Mouse (Mus musculus) frontal cortex, postnatal 36 days (tissue): ENCODE measurements at regions not wholly inside any gene's neighbourhood (a gene's known extent, or its start where the extent isn't known, plus 50 kb on each side); places are given as distances from the start of the nearest gene placed in this dataset.
A peak's percentile ranks its signal among the peaks of the same experiment; 100 is the strongest.

Experiments
- DNase-seq, 2 experiments: peaks; one replicate each; pipeline ENCODE4 v3.0.0; 2022; ENCODE audit warnings: low spot score in 2 of 2

DNA sequence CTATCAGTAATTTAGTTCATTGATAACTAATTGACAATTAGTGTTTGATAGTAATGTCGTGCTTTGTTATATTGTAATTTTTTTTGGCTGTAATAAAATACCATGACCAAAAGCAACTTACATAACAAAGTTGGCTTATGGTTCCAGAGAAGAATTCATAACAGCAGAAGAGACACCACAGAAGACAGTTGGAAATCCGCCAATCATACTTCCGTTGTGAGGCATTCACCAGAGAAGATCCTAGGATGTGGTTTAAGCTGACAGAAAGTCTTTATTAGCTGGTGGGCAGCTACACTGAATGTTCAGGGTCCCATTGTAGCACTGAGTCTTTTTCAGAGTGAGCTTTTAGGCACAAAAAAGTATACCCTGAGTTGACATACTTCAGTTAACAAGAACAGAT, 109.9 kb downstream of the Sec23a start:
- DNase-seq, result no peak

DNA sequence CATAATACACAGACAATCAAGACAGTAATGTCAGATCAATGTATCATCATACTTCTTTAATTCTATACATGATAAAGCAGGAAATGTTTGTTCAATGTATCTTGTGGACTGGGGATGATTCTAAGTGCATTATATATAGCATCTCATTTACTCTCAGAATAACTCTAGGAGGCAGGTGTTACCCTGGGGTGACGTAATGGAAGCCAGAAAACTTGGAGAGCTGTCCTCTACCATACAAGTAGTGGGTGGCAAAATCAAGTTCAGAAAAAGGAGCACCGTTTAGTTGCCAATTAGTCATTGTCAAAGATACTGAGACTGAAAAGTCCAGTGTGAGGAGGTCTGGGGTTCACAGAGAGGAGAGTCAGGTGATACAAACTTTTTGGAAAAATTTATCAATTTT, 136.0 kb downstream of the Sec23a start:
- peak in 1 of 2 experiments; percentile 13 for DNase-seq

DNA sequence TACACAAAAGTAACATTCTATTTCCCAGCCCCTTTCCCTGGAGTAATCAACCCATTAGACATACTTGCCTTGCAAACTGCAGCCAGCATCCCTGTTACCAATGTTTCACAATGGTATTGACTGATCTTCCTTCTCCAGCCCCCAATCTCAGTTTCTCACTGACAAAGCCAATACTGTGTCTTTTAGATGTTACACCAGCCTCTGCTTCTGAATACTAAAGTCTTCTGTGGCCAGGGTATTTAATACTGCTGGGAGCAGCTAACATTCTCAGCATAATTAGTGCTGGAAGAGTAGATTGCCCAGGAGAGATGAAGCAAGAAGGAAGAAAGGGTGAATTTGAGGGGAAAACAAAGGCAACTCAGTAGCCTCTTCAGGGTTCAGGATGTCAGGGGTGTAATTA, 139.4 kb downstream of the Sec23a start:
- DNase-seq, result no peak

DNA sequence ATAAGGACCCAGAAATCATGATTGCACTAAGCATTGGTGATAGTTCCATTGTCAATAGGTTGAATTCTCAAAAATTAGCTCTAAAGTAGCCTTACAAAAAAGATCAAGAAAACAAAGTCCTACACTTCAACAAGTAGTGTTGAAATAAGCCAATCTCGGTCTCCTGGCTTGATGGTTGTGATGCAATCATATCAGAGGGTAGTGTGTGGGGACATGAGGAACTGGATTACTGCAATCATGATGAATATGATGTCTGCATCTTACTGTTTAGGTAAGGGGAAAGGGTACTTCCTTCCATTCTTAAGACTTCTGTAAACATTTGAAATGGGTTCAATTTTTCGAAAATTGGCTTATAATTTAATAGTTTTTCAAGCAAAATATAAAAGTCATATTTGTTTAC, 155.3 kb downstream of the Sec23a start:
- DNase-seq, result no peak

DNA sequence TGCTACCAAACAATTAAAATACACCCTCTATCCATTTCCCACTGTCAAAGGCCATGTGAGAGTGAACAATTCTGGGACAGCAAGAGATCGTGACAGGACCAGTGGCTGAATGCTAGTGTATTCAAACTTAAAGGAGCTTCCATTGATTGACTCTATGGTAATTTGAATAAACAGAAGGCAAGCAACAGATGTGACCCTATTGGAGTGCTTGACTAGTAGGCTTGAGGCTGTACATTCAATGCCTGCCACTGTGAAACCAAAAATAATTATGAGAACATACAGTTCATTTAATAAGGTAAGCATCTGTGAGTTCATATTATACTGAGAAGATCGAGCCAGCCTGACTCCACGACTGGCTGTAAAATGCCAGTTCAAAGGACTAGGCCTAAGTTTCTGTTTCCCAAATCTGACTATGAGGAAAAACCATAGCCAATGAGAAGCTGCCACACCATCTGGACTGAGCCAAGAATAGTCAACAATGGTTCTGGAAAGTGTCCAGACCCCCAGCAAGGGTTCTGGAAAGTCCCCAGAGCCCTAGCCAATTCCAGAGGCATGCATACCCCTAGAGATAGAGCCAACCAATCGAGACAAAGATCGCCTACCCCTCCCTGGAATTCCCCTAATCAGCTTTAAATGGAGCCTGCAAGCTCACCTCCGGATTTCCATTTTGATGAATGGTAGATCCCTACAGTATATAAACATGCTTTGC, 160.0 kb downstream of the Sec23a start:
- no peak for DNase-seq

DNA sequence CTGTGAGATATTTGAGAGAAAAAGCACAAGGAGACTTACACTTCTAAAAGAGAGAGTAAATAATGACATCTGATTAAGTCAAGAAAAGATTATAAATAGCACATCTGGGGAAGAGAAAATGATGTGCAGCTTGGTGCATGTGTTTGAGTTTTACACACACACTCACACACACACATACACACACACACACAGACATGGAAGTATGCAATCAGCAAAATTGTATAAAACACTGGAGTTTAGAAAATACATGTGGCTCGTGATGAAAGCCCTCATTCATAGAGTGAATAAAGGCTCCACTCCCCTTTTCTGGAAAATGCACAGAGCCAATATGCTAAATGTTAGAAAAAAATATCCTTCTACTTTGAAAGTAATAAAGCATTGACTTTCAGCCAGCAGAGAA, 182.2 kb downstream of the Sec23a start:
- DNase-seq, result no peak

DNA sequence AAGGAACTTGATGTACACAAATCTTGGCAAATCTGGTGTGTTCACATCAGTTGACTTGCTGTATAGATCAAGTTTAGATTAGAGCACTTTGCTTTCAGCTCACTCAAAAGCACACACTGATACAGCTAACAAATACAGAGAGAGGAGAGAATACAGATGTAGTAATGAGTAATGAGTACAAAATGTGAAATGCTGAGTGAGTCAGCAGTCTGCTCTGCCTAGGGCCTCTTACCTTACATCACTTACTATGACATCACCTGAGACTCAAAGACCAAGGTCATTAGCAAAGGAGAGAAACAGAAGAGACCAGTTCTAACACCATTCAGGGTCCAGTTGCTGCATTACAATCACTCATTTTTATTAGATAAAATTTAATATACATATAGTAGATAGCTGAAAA, 184.0 kb downstream of the Sec23a start:
- no peak for DNase-seq

DNA sequence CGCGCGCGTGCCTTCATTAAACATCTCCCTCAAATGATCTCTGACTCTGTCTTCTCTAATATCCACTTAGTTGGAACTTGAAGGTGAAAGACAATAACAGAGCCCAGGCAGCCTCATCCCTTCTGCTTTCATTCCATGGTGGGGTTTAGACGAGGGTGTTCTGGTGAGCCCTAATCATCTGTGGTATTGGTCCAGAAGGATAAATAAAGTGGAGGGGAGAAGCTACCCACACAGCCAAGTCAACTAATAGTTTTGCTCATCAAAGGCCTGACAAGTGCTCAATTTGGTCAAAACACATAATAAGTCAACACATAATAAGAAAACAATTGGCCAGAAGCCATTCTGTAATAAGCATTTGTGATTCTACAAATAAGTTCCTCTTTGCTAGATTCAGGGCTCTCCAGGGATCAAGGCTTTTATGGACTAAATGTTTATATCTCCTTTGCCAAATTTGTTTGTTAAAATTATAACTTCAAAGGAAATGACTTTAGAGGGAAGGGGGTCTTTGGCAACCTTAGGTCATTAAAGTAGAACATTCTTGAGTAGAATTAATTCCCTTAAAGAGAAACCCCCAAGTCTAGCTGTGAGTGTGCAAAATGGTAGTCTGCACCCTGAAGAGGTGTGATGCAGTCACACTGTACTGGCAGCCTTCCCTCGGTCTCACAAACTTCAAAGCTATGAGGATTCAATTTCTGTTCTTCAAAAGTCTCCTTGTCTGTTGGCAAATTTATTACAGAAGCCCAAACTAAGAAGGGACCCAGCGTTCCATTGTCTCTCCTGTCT, 186.5 kb downstream of the Sec23a start:
- DNase-seq, result no peak

DNA sequence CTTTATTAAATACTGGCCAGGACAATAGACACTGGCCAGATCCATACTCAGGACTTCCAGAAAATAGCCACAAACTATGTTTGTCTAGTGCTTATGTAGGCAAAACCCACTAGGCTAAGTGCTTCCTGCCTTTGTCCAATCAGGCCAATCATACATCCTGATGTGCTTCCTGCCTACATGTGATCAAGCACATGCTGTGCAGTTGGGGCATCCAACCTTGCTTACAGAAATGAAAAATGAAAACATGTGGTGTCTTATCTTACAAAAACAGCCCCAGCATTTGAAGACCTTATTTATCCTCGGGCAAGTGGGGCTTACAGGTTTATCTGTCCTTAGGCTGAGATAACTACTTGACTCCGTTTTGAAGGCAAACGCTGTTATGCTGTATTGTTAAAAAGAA, 188.8 kb downstream of the Sec23a start:
- DNase-seq, result no peak

DNA sequence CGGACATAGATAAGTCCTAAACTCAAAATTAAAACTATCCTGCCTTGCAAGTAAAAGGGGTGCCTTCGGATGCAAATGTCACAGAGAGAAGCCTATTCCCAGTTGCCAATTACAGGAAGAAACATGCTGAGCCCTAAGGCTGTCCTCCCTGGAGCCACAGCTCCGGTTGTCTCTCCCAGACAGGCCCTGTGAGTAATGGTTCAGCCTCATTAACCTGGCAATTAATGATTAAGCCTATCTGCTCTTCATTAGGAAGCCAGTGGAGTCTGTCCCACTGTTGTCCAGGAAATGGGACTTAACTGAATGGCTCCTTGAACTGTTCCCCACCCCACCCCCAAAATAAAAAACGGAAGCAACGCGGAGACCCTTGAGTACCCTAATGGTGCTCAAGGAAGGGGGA, 207.7 kb downstream of the Sec23a start:
- no peak for DNase-seq

DNA sequence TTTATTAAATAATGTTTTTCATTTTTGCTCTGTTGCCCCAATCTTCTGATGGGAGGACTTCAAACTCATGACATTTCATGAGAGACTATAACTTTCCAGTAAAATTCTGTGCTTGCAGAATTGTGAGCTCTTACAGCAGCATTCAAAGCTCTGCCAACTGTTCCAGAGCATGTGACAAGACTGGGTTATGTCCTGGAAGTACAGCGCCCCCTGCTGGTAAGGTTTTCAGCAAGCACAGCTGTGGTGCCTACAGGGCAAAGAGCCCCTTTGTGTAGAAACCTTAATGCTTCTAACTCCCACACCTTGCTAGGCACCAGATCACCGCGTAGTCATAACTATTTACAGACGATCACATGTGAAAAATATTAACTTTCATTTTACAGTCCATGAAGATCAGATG, 209.4 kb downstream of the Sec23a start:
- DNase-seq, result peak; percentile 79 to 89
